Mouse (Mus musculus) liver, embryonic 11.5 days (tissue): ENCODE results near the gene Slc25a25. TPM values are rescaled to one million over a fixed set of nuclear protein-coding genes. Genes with fewer than 3 reads are reported as not detected.
"Not testable (repeated sequence)": the region's sequence is repeated elsewhere in the genome, so short reads cannot be mapped to it uniquely, and the experiment has no call there.

Experiments
- ATAC-seq: fragments of 200-750 bp; cut with Nextera tagmentation; replicated peaks from 2 replicates; pipeline ENCODE4 v1.8.0; 2017; ENCODE audit warnings: moderate number of reproducible peaks, mild to moderate bottlenecking, moderate TSS enrichment, moderate library complexity; ENCODE audit not compliant: low FRiP score
- DNase-seq: peaks from one replicate; pipeline ENCODE4 v3.0.0-alpha.2; 2017; ENCODE audit warnings: low spot score
- H3K27ac ChIP-seq: fragments of 300-500 bp; sonication (generic); 2 replicates; pipeline ENCODE4 v1.5.1; 2014; ENCODE audit warnings: mild to moderate bottlenecking, low read depth, low read length, control low read depth
- H3K27me3 ChIP-seq: fragments of 300-500 bp; sonication (generic); replicated peaks from 2 replicates; pipeline ENCODE4 v1.6.1; 2014; ENCODE audit warnings: low read length, mixed read lengths; ENCODE audit not compliant: control insufficient read depth, insufficient read depth
- H3K36me3 ChIP-seq: fragments of 300-500 bp; sonication (generic); 2 replicates; pipeline ENCODE4 v1.6.1; 2014; ENCODE audit warnings: mild to moderate bottlenecking, low read length, moderate library complexity, mixed read lengths; ENCODE audit not compliant: control insufficient read depth, insufficient read depth
- H3K4me1 ChIP-seq: fragments of 300-500 bp; sonication (generic); replicated peaks from 2 replicates; pipeline ENCODE4 v1.6.1; 2014; ENCODE audit warnings: low read length, mixed read lengths; ENCODE audit not compliant: control insufficient read depth, insufficient read depth
- H3K4me2 ChIP-seq: fragments of 300-500 bp; sonication (generic); 2 replicates; pipeline ENCODE4 v1.6.1; 2014; ENCODE audit warnings: mild to moderate bottlenecking, control low read depth, moderate library complexity
- H3K4me3 ChIP-seq: fragments of 300-500 bp; sonication (generic); 2 replicates; pipeline ENCODE4 v1.5.1; 2014; ENCODE audit warnings: low read depth, low read length, control low read depth
- H3K9ac ChIP-seq: fragments of 300-500 bp; sonication (generic); 2 replicates; pipeline ENCODE4 v1.6.1; 2014; ENCODE audit warnings: low read depth, low read length, control low read depth
- H3K9me3 ChIP-seq: fragments of 300-500 bp; sonication (generic); 2 replicates; pipeline ENCODE4 v1.6.1; 2016; ENCODE audit warnings: low read length, inconsistent platforms, mixed read lengths; ENCODE audit not compliant: control insufficient read depth
- WGBS: fragments of 180-500 bp; shearing (Covaris S2); extraction: QIAGEN DNeasy Blood & Tissue Kit; methylation state at CpG from one replicate; pipeline ENCODE4 v1.1.7; 2014; 5-methylcytosine and 5-hydroxymethylcytosine counted together
- polyA plus RNA-seq: library from polyadenylated mRNA; unstranded; fragments of >200 nt; fragmentation: Nextera tagmentation; extraction: Ambion mirVana; gene quantifications from 2 replicates; pipeline ENCODE4 v1.2.1, GENCODE M21; 2014

The Slc25a25 gene
- polyA plus RNA-seq, 1 experiment from 2014 or later: 10.4 TPM

GRCm38 (mm10) chr2:32490730-32491129 lies 39.5 kb upstream of the Slc25a25 start:
- H3K27ac ChIP-seq, H3K27me3 ChIP-seq, H3K4me2 ChIP-seq, ATAC-seq, DNase-seq, H3K36me3 ChIP-seq, H3K9me3 ChIP-seq, H3K9ac ChIP-seq, H3K4me3 ChIP-seq: not testable (repeated sequence)
- H3K4me1 ChIP-seq: peaks cover 13% of the 10 kb centered on the region

DNA sequence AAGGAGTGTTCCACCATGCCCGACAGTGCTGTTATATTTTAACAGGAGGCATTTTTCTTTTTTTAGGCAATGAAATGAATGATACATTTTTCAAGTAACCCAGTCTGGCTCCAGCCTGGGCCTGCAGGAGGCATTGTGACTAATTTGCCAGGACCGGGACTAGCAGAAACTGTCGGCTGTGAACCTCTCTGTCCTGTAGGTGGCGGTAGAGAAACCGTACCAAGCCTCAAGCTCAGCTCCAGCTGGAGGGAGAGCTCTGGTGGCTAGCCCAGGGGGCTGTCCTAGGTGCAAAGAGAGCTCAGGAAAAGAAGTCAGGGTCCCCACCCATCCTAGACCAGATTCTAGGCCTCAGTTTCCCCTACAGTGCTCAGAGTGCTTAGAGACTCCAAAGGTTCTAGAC lies 37.4 kb upstream of the Slc25a25 start:
- no peaks in the 10 kb centered on the region for H3K27me3 ChIP-seq
- no peak overlapping the region for H3K9ac ChIP-seq
- H3K4me2 ChIP-seq: no peak overlapping the region
- no peak overlapping the region for H3K4me3 ChIP-seq
- H3K27ac ChIP-seq: no peak overlapping the region
- ATAC-seq: peak; percentile 36; the same call in 1 of the 2 replicates
- H3K9me3 ChIP-seq: no peaks in the 10 kb centered on the region
- peak; percentile 56 for DNase-seq
- H3K36me3 ChIP-seq: no peaks in the 10 kb centered on the region
- 3% methylated on average over 5 of the region's 5 CpGs for WGBS
- 0 out of 2 replicates have a peak, but pooled peaks cover 6% of the 10 kb centered on the region for H3K4me1 ChIP-seq

GRCm38 (mm10) chr2:32487124-32487623 lies 35.9 kb upstream of the Slc25a25 start:
- Histone ChIP-seq H3K4me3 (no peak overlapping the region), H3K9ac (no peak overlapping the region), H3K4me2 (no peak overlapping the region), H3K4me1 (no peaks in the 10 kb centered on the region), H3K36me3 (no peaks in the 10 kb centered on the region), H3K9me3 (no peaks in the 10 kb centered on the region), H3K27me3 (no peaks in the 10 kb centered on the region), H3K27ac (no peak overlapping the region)
- WGBS: 4% methylated on average over 6 of the region's 6 CpGs
- DNase-seq (peak; percentile 82), ATAC-seq (peak; percentile 73)

DNA sequence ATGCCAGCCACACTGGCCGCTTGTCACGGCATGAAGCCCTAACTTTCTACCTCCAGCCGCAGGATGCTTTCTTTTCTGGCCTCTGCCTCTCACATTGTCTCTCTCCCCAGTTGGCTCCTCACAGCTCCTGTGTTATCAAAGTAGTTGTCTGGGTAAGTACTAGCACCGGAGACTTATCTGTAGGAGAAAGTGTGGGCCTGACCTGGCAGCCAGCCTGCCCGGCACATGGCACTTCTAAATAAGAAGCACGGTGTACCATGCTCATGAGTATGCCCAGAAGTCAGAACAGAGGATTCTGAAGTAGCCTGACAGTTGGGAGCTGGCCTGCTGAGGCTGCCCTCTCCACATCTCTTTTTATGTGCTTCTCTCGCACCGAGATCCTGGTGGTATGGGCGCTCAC lies 34.9 kb upstream of the Slc25a25 start:
- H3K9ac ChIP-seq: no peak overlapping the region
- H3K9me3 ChIP-seq: no peaks in the 10 kb centered on the region
- no peaks in the 10 kb centered on the region for H3K27me3 ChIP-seq
- no peaks in the 10 kb centered on the region for H3K36me3 ChIP-seq
- no peak overlapping the region for H3K27ac ChIP-seq
- H3K4me3 ChIP-seq: no peak overlapping the region
- no peak overlapping the region for H3K4me2 ChIP-seq
- 79% methylated on average over 9 of the region's 9 CpGs for whole genome bisulfite sequencing
- DNase-seq: no peak
- H3K4me1 ChIP-seq: no peaks in the 10 kb centered on the region
- ATAC-seq: no peak

GRCm38 (mm10) chr2:32485751-32486150 lies 34.5 kb upstream of the Slc25a25 start:
- Histone ChIP-seq H3K36me3 (no peaks in the 10 kb centered on the region), H3K4me3 (no peak overlapping the region), H3K9me3 (no peaks in the 10 kb centered on the region), H3K4me1 (no peaks in the 10 kb centered on the region), H3K9ac (no peak overlapping the region), H3K27me3 (no peaks in the 10 kb centered on the region), H3K4me2 (no peak overlapping the region), H3K27ac (no peak overlapping the region)
- 83% methylated on average over 4 of the region's 4 CpGs for WGBS
- no peak for ATAC-seq
- no peak for DNase-seq

DNA sequence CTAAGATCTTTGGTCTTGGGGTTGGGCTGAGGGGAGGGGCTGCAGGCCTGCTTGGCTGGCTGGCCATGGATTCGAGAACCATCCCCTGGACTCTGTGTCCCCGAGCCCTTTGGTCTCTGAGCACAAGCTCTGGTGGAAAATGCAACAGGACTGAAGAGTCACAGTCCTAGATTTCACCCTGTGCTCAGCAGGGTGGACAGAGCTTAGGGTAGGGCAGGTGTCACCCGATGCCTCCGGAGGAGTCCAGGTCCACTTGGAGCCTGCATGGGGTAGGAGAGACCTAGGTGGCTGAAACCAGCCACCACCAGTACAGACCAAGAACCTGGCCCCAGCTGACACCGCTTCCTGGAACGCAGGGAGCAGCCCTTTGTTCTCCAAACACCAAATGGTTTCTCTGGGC lies 33.7 kb upstream of the Slc25a25 start:
- WGBS: 77% methylated on average over 6 of the region's 6 CpGs
- no peaks in the 10 kb centered on the region for H3K4me1 ChIP-seq
- DNase-seq (no peak), ATAC-seq (no peak)
- H3K27me3 ChIP-seq: no peaks in the 10 kb centered on the region
- H3K36me3 ChIP-seq: no peaks in the 10 kb centered on the region
- H3K27ac ChIP-seq: no peak overlapping the region
- no peak overlapping the region for H3K4me2 ChIP-seq
- H3K4me3 ChIP-seq: no peak overlapping the region
- no peaks in the 10 kb centered on the region for H3K9me3 ChIP-seq
- no peak overlapping the region for H3K9ac ChIP-seq

DNA sequence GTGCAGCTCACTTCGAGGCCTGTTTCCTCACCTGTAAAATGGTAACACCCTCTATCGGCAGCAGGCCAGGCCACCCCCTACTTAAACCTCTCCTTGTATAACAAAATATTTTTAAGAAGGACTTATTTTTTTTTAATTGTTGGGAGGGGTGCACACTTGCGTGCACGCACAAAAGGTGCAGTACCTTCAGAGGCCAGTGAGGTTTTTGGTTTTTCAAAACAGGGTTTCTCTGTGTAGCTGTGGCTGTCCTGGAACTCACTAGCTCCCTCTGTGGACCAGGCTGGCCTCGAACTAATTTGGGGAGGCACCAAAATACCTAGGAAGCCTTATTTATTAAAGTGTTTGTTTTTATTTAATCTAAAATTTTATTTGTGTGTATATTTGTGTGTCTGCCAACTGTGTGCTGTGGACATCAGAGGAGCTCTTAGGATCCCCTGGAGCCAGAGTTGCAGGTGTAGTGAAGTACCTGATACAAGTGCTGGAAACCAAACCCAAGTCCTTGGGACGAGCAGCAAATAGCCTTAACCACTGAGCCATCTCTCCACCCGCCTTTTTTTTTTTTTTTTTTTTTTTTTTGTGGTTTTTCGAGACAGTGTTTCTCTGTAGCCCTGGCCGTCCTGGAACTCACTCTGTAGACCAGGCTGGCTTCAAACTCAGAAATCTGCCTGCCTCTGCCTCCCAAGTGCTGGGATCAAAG lies 32.1 kb upstream of the Slc25a25 start:
- no peaks in the 10 kb centered on the region for H3K4me1 ChIP-seq
- H3K27me3 ChIP-seq: no peaks in the 10 kb centered on the region
- no peak for DNase-seq
- no peak overlapping the region for H3K27ac ChIP-seq
- no peaks in the 10 kb centered on the region for H3K9me3 ChIP-seq
- 73% methylated on average over 9 of the region's 9 CpGs for WGBS
- ATAC-seq: no peak
- H3K36me3 ChIP-seq: no peaks in the 10 kb centered on the region
- no peak overlapping the region for H3K4me3 ChIP-seq
- H3K9ac ChIP-seq: no peak overlapping the region
- no peak overlapping the region for H3K4me2 ChIP-seq

GRCm38 (mm10) chr2:32482351-32482750 lies 31.1 kb upstream of the Slc25a25 start:
- ATAC-seq (no peak), DNase-seq (no peak)
- H3K9ac ChIP-seq: no peak overlapping the region
- no peaks in the 10 kb centered on the region for H3K4me1 ChIP-seq
- no peak overlapping the region for H3K4me2 ChIP-seq
- H3K27me3 ChIP-seq: no peaks in the 10 kb centered on the region
- H3K36me3 ChIP-seq: no peaks in the 10 kb centered on the region
- H3K9me3 ChIP-seq: no peaks in the 10 kb centered on the region
- no peak overlapping the region for H3K4me3 ChIP-seq
- WGBS: 86% methylated on average over 8 of the region's 8 CpGs
- H3K27ac ChIP-seq: no peak overlapping the region

DNA sequence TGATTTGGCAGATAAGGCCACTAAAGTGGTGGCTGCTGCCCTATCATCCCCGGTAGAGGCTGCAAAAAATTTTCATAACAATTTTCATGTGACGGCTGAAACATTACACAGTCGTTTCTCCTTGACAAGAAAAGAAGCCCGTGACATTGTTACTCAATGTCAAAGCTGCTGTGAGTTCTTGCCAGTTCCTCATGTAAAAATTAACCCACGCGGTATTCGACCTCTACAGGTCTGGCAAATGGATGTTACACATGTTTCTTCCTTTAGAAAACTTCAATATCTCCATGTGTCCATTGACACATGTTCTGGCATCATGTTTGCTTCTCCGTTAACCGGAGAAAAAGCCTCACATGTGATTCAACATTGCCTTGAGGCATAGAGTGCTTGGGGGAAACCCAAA lies 24.1 kb upstream of the Slc25a25 start:
- ATAC-seq, H3K4me3 ChIP-seq, H3K27ac ChIP-seq, DNase-seq, H3K36me3 ChIP-seq, H3K4me2 ChIP-seq, H3K4me1 ChIP-seq, H3K27me3 ChIP-seq, H3K9ac ChIP-seq, H3K9me3 ChIP-seq: not testable (repeated sequence)
- 93% methylated on average over 4 of the region's 9 CpGs for WGBS
